Comparison of ENCODE assay signal across 7 mouse cellular contexts in genomic region chrX:141475566-141476327, GRCm38 (mm10). TPM values are rescaled to one million over a fixed set of nuclear protein-coding genes. Genes with fewer than 3 reads are reported as not detected.
A peak's percentile ranks its signal among the peaks of the same experiment; 100 is the strongest.
DNase-seq lines count a peak whose midpoint lies in the region; ATAC-seq and TF ChIP-seq lines count a peak whose summit lies in the region.

No protein-coding gene starts in this region.

- no peaks in the 10 kb centered on the region for H3K79me2 ChIP-seq in liver, adult 2 months (ENCODE audit: control insufficient read depth, insufficient read depth, low read length)

- H3K4me3 ChIP-seq in forebrain, embryonic 10.5 days = peak overlapping the region; percentile 57
- H3K4me3 ChIP-seq in hindbrain, embryonic 14.5 days (replicated peaks; ENCODE audit: low read length) = peak overlapping the region; percentile 38
- peak overlapping the region; percentile 68 for H3K4me3 ChIP-seq in liver, adult 2 months (ENCODE audit: insufficient read depth, low read depth, low read length)
- peak overlapping the region; percentile 43 for H3K4me3 ChIP-seq in neural tube, embryonic 13.5 days

- 20% methylated on average over 14 of the region's 14 CpGs for WGBS in forebrain, embryonic 10.5 days
- 22% methylated on average over 14 of the region's 14 CpGs for WGBS in hindbrain, embryonic 14.5 days
- WGBS in liver, adult 2 months = 3% methylated on average over 14 of the region's 14 CpGs
- 19% methylated on average over 14 of the region's 14 CpGs for WGBS in neural tube, embryonic 13.5 days

- peak overlapping the region; percentile 84 for H3K27ac ChIP-seq in forebrain, embryonic 10.5 days
- no peak overlapping the region for H3K27ac ChIP-seq in hindbrain, embryonic 14.5 days
- no peak overlapping the region for H3K27ac ChIP-seq in liver, adult 2 months (replicated peaks; ENCODE audit: insufficient read depth, low read depth, low read length)
- H3K27ac ChIP-seq in neural tube, embryonic 13.5 days (replicated peaks) = no peak overlapping the region

- no peaks in the 10 kb centered on the region for H3K9me3 ChIP-seq in forebrain, embryonic 10.5 days
- no peaks in the 10 kb centered on the region for H3K9me3 ChIP-seq in hindbrain, embryonic 14.5 days (ENCODE audit: control insufficient read depth, low read length)
- no peaks in the 10 kb centered on the region for H3K9me3 ChIP-seq in neural tube, embryonic 13.5 days

- peak overlapping the region; percentile 66 for H3K4me2 ChIP-seq in hindbrain, embryonic 14.5 days (replicated peaks)
- H3K4me2 ChIP-seq in neural tube, embryonic 13.5 days = peak overlapping the region; percentile 63

- H3K36me3 ChIP-seq in forebrain, embryonic 10.5 days (replicated peaks) = no peaks in the 10 kb centered on the region
- no peaks in the 10 kb centered on the region for H3K36me3 ChIP-seq in hindbrain, embryonic 14.5 days (replicated peaks; ENCODE audit: control insufficient read depth, insufficient read depth)
- no peaks in the 10 kb centered on the region for H3K36me3 ChIP-seq in liver, adult 2 months (ENCODE audit: control insufficient read depth, insufficient read depth, low read length)
- H3K36me3 ChIP-seq in neural tube, embryonic 13.5 days = no peaks in the 10 kb centered on the region

- TF ChIP-seq POLR2A in liver, adult 2 months (IDR thresholded peaks at IDR 0.05; ENCODE audit: extremely low read depth, insufficient read depth, low read length) = no peak

- peak; percentile 51; the same call in 1 of the 2 replicates for ATAC-seq in hindbrain, embryonic 14.5 days (ENCODE audit: low FRiP score)
- ATAC-seq in neural tube, embryonic 13.5 days (ENCODE audit: low read depth) = peak; percentile 71; the same call in 1 of the 2 replicates

- H3K27me3 ChIP-seq in forebrain, embryonic 10.5 days (ENCODE audit: poor library complexity, severe bottlenecking) = peaks cover 73% of the 10 kb centered on the region
- H3K27me3 ChIP-seq in hindbrain, embryonic 14.5 days (ENCODE audit: control insufficient read depth, insufficient read depth, low read length) = peaks cover 44% of the 10 kb centered on the region
- no peaks in the 10 kb centered on the region for H3K27me3 ChIP-seq in liver, adult 2 months (ENCODE audit: control insufficient read depth, insufficient read depth, low read length)
- H3K27me3 ChIP-seq in neural tube, embryonic 13.5 days = peaks cover 34% of the 10 kb centered on the region

- DNase-seq in urinary bladder, adult 2 months (ENCODE audit: low spot score) = peak; percentile 24
- DNase-seq in urinary bladder, postnatal 36 days (ENCODE audit: low spot score in 2 of 2) = no peak
- no peak for DNase-seq in forebrain, embryonic 10.5 days (ENCODE audit: extremely low spot score, low spot score)
- no peak for DNase-seq in hindbrain, embryonic 14.5 days (ENCODE audit: low spot score)
- DNase-seq in liver, adult 2 months (ENCODE audit: extremely low read depth, low read depth, low spot score) = peak; percentile 0
- no peak for DNase-seq in layer of hippocampus, postnatal 14 days (ENCODE audit: low spot score in 2 of 2)

- peak overlapping the region; percentile 44 for H3K9ac ChIP-seq in hindbrain, embryonic 14.5 days
- peak overlapping the region; percentile 58 for H3K9ac ChIP-seq in liver, adult 2 months (ENCODE audit: low read depth, low read length)
- H3K9ac ChIP-seq in neural tube, embryonic 13.5 days = peak overlapping the region; percentile 57

- TF ChIP-seq CTCF in liver, adult 2 months (IDR thresholded peaks at IDR 0.05; ENCODE audit: low read depth, low read length) = no peak

- H3K4me1 ChIP-seq in forebrain, embryonic 10.5 days = no peaks in the 10 kb centered on the region
- H3K4me1 ChIP-seq in hindbrain, embryonic 14.5 days (replicated peaks; ENCODE audit: control insufficient read depth, insufficient read depth, low read length) = no peaks in the 10 kb centered on the region
- H3K4me1 ChIP-seq in liver, adult 2 months (ENCODE audit: control insufficient read depth, insufficient read depth, low read length) = no peaks in the 10 kb centered on the region
- H3K4me1 ChIP-seq in neural tube, embryonic 13.5 days (replicated peaks) = no peaks in the 10 kb centered on the region

RNA-seq across cellular contexts. Expression of gene Col4a5, which starts 0.6 kb away (rescaled TPM):
- polyA plus RNA-seq in urinary bladder, adult 2 months (2012; rRNA removed) = 63.5 and 64.2 TPM in 2 replicates
- 9.7 and 11.6 TPM in 2 replicates for polyA plus RNA-seq in forebrain, embryonic 10.5 days (2016; fragmentation: Nextera tagmentation; extraction: Ambion mirVana)
- 13.9 and 15.9 TPM in 2 replicates for polyA plus RNA-seq in hindbrain, embryonic 14.5 days (2014; fragmentation: Nextera tagmentation; extraction: Ambion mirVana)
- total RNA-seq in liver, adult 2 months (2014; rRNA removed) = 2.5 and 3.2 TPM in 2 replicates
- 0.58 and 0.94 TPM in 2 replicates for polyA plus RNA-seq in liver, adult 2 months (2012; rRNA removed)
- 9.1 and 9.5 TPM in 2 replicates for polyA plus RNA-seq in neural tube, embryonic 13.5 days (2015; fragmentation: Nextera tagmentation; extraction: Ambion mirVana)
- 1 to 10 TPM; 7.1 to 7.9 TPM for total RNA-seq in layer of hippocampus, postnatal 14 days (2021)

RNA-seq across cellular contexts. Expression of gene Col4a6, which starts 1.9 kb away (rescaled TPM):
- 28.1 and 32.6 TPM in 2 replicates for polyA plus RNA-seq in urinary bladder, adult 2 months (2012; rRNA removed)
- 2.4 and 2.7 TPM in 2 replicates for polyA plus RNA-seq in forebrain, embryonic 10.5 days (2016; fragmentation: Nextera tagmentation; extraction: Ambion mirVana)
- 3.8 and 4.1 TPM in 2 replicates for polyA plus RNA-seq in hindbrain, embryonic 14.5 days (2014; fragmentation: Nextera tagmentation; extraction: Ambion mirVana)
- total RNA-seq in liver, adult 2 months (2014; rRNA removed) = under 0.01 and 0.09 TPM in 2 replicates
- polyA plus RNA-seq in liver, adult 2 months (2012; rRNA removed) = 0.01 and 0.02 TPM in 2 replicates
- polyA plus RNA-seq in neural tube, embryonic 13.5 days (2015; fragmentation: Nextera tagmentation; extraction: Ambion mirVana) = 2.2 and 2.5 TPM in 2 replicates
- 1 to 10 TPM; 2.2 to 2.3 TPM for total RNA-seq in layer of hippocampus, postnatal 14 days (2021)

Comparison
In these comparisons a context has a peak if more than half of its experiments do, and no peak if none do; other contexts are left out.
1. DNase-seq: peak in urinary bladder, adult 2 months (single experiment) and liver, adult 2 months (single experiment); none in urinary bladder, postnatal 36 days (0 of 2), forebrain, embryonic 10.5 days (single experiment), hindbrain, embryonic 14.5 days (single experiment) and layer of hippocampus, postnatal 14 days (0 of 2).
2. Peak in every context shown above with its lines, with median percentiles within 50 percentile points of each other: H3K4me3 ChIP-seq and H3K9ac ChIP-seq.